Mouse (Mus musculus) left cerebral cortex, postnatal 36 days (tissue): ENCODE data around the gene Speer4b. TPM values are rescaled to one million over a fixed set of nuclear protein-coding genes. Genes with fewer than 3 reads are reported as not detected.
"Not testable (repeated sequence)": the region's sequence is repeated elsewhere in the genome, so short reads cannot be mapped to it uniquely, and the experiment has no call there.

ENCODE experiments used
- DNase-seq, 2 experiments: peaks; one replicate each; pipeline ENCODE4 v3.0.0; 2021 to 2022; ENCODE audit warnings: low spot score in 2 of 2, mixed read lengths in 1 of 2
- intact Hi-C: fragments of 180-260 bp; cut with DNase I; formaldehyde crosslinking; loops from one replicate; pipeline ENCODE4 v1.15.1; 2025
- total RNA-seq, 2 experiments: library from RNA; stranded (reverse); gene quantifications; 2 replicates each; pipeline ENCODE4 v1.2.3; 2021

Speer4b gene
- not detected for total RNA-seq

GRCm38 (mm10) chr5:27501338-27501737 lies at the start of gene Speer4b:
Gene Speer4b, minus strand, starts transcription at chr5:27501438.
- intact Hi-C loops, DNase-seq: not testable (repeated sequence)

- intact Hi-C loops = loop anchor here (5.0 kb wide), 1 partner anchor 497 kb away; no protein-coding TSS in a partner anchor
- DNase-seq = no peak
Measured at GRCm38 (mm10) chr5:27549291-27549690, 48.1 kb upstream of the Speer4b start.

- intact Hi-C loops = loop anchor here (2.0 to 5.0 kb wide), 2 partner anchors 468 to 493 kb away; no protein-coding TSS in a partner anchor
- DNase-seq = no peak
Measured at GRCm38 (mm10) chr5:27544816-27545270, 43.6 kb upstream of the Speer4b start.

- no peak for DNase-seq
- intact Hi-C loops = no loop called here
Measured at GRCm38 (mm10) chr5:27526906-27527305, 25.7 kb upstream of the Speer4b start.

GRCm38 (mm10) chr5:27518716-27519115 lies 17.5 kb upstream of the Speer4b start:
- DNase-seq = no peak
- intact Hi-C loops = no loop called here

- no peak for DNase-seq
- intact Hi-C loops = no loop called here
Measured at GRCm38 (mm10) chr5:27490942-27491341, 10.3 kb downstream of the Speer4b start.

- intact Hi-C loops = no loop called here
- DNase-seq = no peak
Measured at GRCm38 (mm10) chr5:27486138-27486537, 15.1 kb downstream of the Speer4b start.

- intact Hi-C loops = no loop called here
- no peak for DNase-seq
Measured at GRCm38 (mm10) chr5:27481706-27482105, 19.5 kb downstream of the Speer4b start.

- intact Hi-C loops = no loop called here
- no peak for DNase-seq
Measured at GRCm38 (mm10) chr5:27474964-27475465, 26.2 kb downstream of the Speer4b start.

- intact Hi-C loops = no loop called here
- no peak for DNase-seq
Measured at GRCm38 (mm10) chr5:27457686-27458085, 43.6 kb downstream of the Speer4b start.

GRCm38 (mm10) chr5:27456981-27457380 lies 44.3 kb downstream of the Speer4b start:
- peak in 1 of 2 experiments; percentile 9 for DNase-seq
- intact Hi-C loops = no loop called here

GRCm38 (mm10) chr5:27454386-27454785 lies 46.9 kb downstream of the Speer4b start:
- DNase-seq = no peak
- intact Hi-C loops = no loop called here

- intact Hi-C loops = no loop called here
- DNase-seq = no peak
Measured at GRCm38 (mm10) chr5:27453201-27453845, 47.9 kb downstream of the Speer4b start.
